Mouse (Mus musculus) G1E (cell line): ENCODE measurements around the gene Necab2.

ENCODE experiments used
- CTCF ChIP-seq: IDR thresholded peaks from 2 replicates; pipeline ENCODE4 v1.5.1; 2012; ENCODE audit warnings: low read depth, low read length, inconsistent platforms, mixed read lengths
- GATA1 ChIP-seq: IDR thresholded peaks from 2 replicates; pipeline ENCODE4 v1.6.1; 2012; ENCODE audit warnings: borderline replicate concordance, low read length, inconsistent platforms, mixed read lengths
- GATA2 ChIP-seq: IDR thresholded peaks from 2 replicates; pipeline ENCODE4 v1.6.1; 2012; ENCODE audit warnings: low read depth, low read length, inconsistent platforms, borderline replicate concordance
- TAL1 ChIP-seq: conservative IDR thresholded peaks from 2 replicates; pipeline ENCODE4 v1.6.1; 2012; ENCODE audit warnings: low read depth, low read length, inconsistent platforms, mixed read lengths

DNA sequence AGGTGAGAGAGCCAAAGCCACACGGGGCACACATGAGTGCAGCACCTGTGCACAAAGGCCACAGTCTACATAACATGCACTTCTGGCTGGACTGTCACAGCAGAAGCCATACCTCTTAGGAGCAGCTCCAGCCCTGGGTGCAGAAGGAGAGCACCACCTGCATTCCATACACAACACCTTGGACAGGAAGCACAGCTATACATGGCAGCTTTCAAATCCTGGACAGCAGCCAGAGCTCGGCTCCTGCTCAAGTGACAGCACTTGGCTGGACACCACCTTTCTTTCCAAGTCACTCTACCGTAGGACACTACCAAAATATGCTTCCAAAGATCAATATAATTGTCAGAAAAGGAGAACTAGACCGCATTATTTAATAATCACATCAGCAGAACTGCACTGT lies 66.9 kb downstream of the Necab2 start:
- TF ChIP-seq CTCF: no peak
- TF ChIP-seq GATA1: no peak
- no peak for TF ChIP-seq GATA2
- TF ChIP-seq TAL1: no peak
